Mouse (Mus musculus): ENCODE results near the gene Banp. TPM values are rescaled to one million over a fixed set of nuclear protein-coding genes. Genes with fewer than 3 reads are reported as not detected.

Banp gene
- total RNA-seq, 2 experiments from 2014 or later: 25.4 to 37.4 TPM

GRCm38 (mm10) chr8:121926266-121926665 lies 23.3 kb upstream of the Banp start:
- no peak for DNase-seq

GRCm38 (mm10) chr8:121927316-121927715 lies 22.2 kb upstream of the Banp start:
- DNase-seq: peak; percentile 53 to 73

- no peak for DNase-seq
Observed at GRCm38 (mm10) chr8:121930047-121930446, 19.5 kb upstream of the Banp start.

GRCm38 (mm10) chr8:121931571-121931970 lies 18.0 kb upstream of the Banp start:
- DNase-seq: no peak

- peak; percentile 28 to 62 for DNase-seq
Observed at GRCm38 (mm10) chr8:121932026-121932667, 17.4 kb upstream of the Banp start.

GRCm38 (mm10) chr8:121932668-121933520 lies 16.7 kb upstream of the Banp start:
- peak; percentile 50 to 54 for DNase-seq

GRCm38 (mm10) chr8:121934506-121934905 lies 15.0 kb upstream of the Banp start:
- peak; percentile 36 to 65 for DNase-seq

GRCm38 (mm10) chr8:121934923-121935322 lies 14.6 kb upstream of the Banp start:
- DNase-seq: no peak

GRCm38 (mm10) chr8:121935341-121936294 lies 13.9 kb upstream of the Banp start:
- DNase-seq: no peak

GRCm38 (mm10) chr8:121936391-121936790 lies 13.2 kb upstream of the Banp start:
- DNase-seq: no peak

- no peak for DNase-seq
Observed at GRCm38 (mm10) chr8:121938732-121939131, 10.8 kb upstream of the Banp start.

GRCm38 (mm10) chr8:121943057-121943540 lies 6.5 kb upstream of the Banp start:
- no peak for DNase-seq

GRCm38 (mm10) chr8:121943716-121944115 lies 5.8 kb upstream of the Banp start:
- no peak for DNase-seq

GRCm38 (mm10) chr8:121944831-121945230 lies 4.7 kb upstream of the Banp start, which contains the start of gene Car5a:
Car5a (minus strand) TSS chr8:121944904.
- no peak for DNase-seq

GRCm38 (mm10) chr8:121946351-121946750 lies 3.2 kb upstream of the Banp start:
- DNase-seq: no peak

- DNase-seq: peak in 1 of 2 experiments; percentile 32
Observed at GRCm38 (mm10) chr8:121947047-121947752, 2.4 kb upstream of the Banp start.

- DNase-seq: peak; percentile 91 to 95
Observed at GRCm38 (mm10) chr8:121947753-121948141, 1.8 kb upstream of the Banp start.

GRCm38 (mm10) chr8:121948321-121949145 lies 1.0 kb upstream of the Banp start:
- no peak for DNase-seq

GRCm38 (mm10) chr8:121949941-121950748 lies 595 bp downstream of the Banp start:
- peak; percentile 98 to 99 for DNase-seq

Data from adrenal gland, postnatal 36 days (tissue).